Mouse (Mus musculus) naive thymus-derived CD4-positive, alpha-beta T cell, adult 2 months (primary cell): ENCODE data around the gene Pkp4.
A peak's percentile ranks its signal among the peaks of the same experiment; 100 is the strongest.
"Not testable (repeated sequence)": the region's sequence is repeated elsewhere in the genome, so short reads cannot be mapped to it uniquely, and the experiment has no call there.

Experiments used
- DNase-seq: peaks from one replicate; pipeline ENCODE4 v3.0.0-alpha.2; 2011; ENCODE audit warnings: low read depth

Gene Pkp4

GRCm38 (mm10) chr2:59339776-59340539, 179.3 kb downstream of the Pkp4 start:
- DNase-seq, result peak; percentile 62

GRCm38 (mm10) chr2:59340878-59341277, 180.2 kb downstream of the Pkp4 start:
- DNase-seq, result no peak

- no peak for DNase-seq
Measured at GRCm38 (mm10) chr2:59342591-59343210, 182.1 kb downstream of the Pkp4 start.

- no peak for DNase-seq
Measured at GRCm38 (mm10) chr2:59343834-59344233, 183.2 kb downstream of the Pkp4 start.

- no peak for DNase-seq
Measured at GRCm38 (mm10) chr2:59344699-59345098, 184.0 kb downstream of the Pkp4 start.

- DNase-seq, result no peak
Measured at GRCm38 (mm10) chr2:59345141-59345839, 184.6 kb downstream of the Pkp4 start.

- no peak for DNase-seq
Measured at GRCm38 (mm10) chr2:59346443-59346842, 185.8 kb downstream of the Pkp4 start.

- DNase-seq, result no peak
Measured at GRCm38 (mm10) chr2:59348585-59348984, 187.9 kb downstream of the Pkp4 start.

GRCm38 (mm10) chr2:59350094-59350493, 189.4 kb downstream of the Pkp4 start:
- DNase-seq, result no peak

GRCm38 (mm10) chr2:59351303-59352099, 190.9 kb downstream of the Pkp4 start:
- no peak for DNase-seq

GRCm38 (mm10) chr2:59353821-59354220, 193.2 kb downstream of the Pkp4 start:
- DNase-seq, result peak; percentile 25

GRCm38 (mm10) chr2:59355531-59356289, 195.1 kb downstream of the Pkp4 start:
- no peak for DNase-seq

- DNase-seq, result no peak
Measured at GRCm38 (mm10) chr2:59359760-59360342, 199.2 kb downstream of the Pkp4 start.

GRCm38 (mm10) chr2:59361350-59361780, 200.7 kb downstream of the Pkp4 start:
- DNase-seq, result no peak

- DNase-seq, result peak; percentile 32
Measured at GRCm38 (mm10) chr2:59364156-59364842, 203.6 kb downstream of the Pkp4 start.

- no peak for DNase-seq
Measured at GRCm38 (mm10) chr2:59367191-59367590, 206.5 kb downstream of the Pkp4 start.

GRCm38 (mm10) chr2:59373113-59373512, 212.5 kb downstream of the Pkp4 start:
- DNase-seq, result no peak

- no peak for DNase-seq
Measured at GRCm38 (mm10) chr2:59378096-59378495, 217.4 kb downstream of the Pkp4 start.

- not testable (repeated sequence) for DNase-seq
Measured at GRCm38 (mm10) chr2:59378861-59379260, 218.2 kb downstream of the Pkp4 start.

- no peak for DNase-seq
Measured at GRCm38 (mm10) chr2:59383231-59383630, 222.6 kb downstream of the Pkp4 start.
